Comparison of ENCODE assay signal across 9 mouse cellular contexts in the genomic region with DNA sequence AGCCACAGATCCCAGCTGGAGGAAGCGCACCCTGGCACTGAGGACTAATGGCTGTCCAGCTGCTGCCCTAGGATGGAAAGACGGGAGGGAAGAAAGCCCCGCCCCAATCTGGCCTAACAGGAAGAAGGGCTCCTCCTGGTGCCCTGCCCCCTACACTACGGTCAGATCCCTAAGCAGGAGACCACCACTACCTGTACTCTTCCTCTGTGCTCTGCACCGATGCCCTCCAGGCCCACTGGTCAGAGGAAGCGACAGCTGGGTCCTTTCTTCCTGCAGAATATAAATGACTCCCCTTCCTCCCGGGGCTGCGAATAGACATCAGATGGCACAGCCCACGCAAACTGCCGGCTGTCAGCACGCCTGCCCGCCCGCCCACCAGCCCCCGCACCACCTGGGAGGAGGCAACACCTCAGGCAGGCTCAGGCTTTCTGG. TPM values are rescaled to one million over a fixed set of nuclear protein-coding genes. Genes with fewer than 3 reads are reported as not detected.
DNase-seq lines count a peak whose midpoint lies in the region; ATAC-seq lines count a peak whose summit lies in the region.
"Had no signal": no experiment of that assay in that cellular context is flagged by ENCODE, and none has a peak within 500 bp of the region (broad histone marks: within the 10 kb centered on the region; RNA-seq: fewer than 3 reads in every experiment).

No protein-coding gene starts in this region.

- peak overlapping the region; percentile 30; the same call in 1 of the 2 replicates for H3K27ac ChIP-seq in kidney, embryonic 14.5 days (ENCODE audit: low read depth, low read length)
- peak overlapping the region; percentile 70 for H3K27ac ChIP-seq in embryonic facial prominence, embryonic 10.5 days (replicated peaks)
- peak overlapping the region; percentile 75 for H3K27ac ChIP-seq in hindbrain, embryonic 10.5 days
- peak overlapping the region; percentile 77 for H3K27ac ChIP-seq in midbrain, embryonic 12.5 days (replicated peaks)

- H3K4me3 ChIP-seq in kidney, embryonic 14.5 days (ENCODE audit: low read length): no peak overlapping the region
- H3K4me3 ChIP-seq in embryonic facial prominence, embryonic 10.5 days: peak overlapping the region; percentile 21; the same call in 1 of the 2 replicates
- peak overlapping the region; percentile 32 for H3K4me3 ChIP-seq in hindbrain, embryonic 10.5 days
- no peak overlapping the region for H3K4me3 ChIP-seq in midbrain, embryonic 12.5 days

- no peak for DNase-seq in kidney, adult 18-20 months
- peak; percentile 65 for DNase-seq in embryonic facial prominence, embryonic 10.5 days (ENCODE audit: low spot score)
- peak; percentile 63 for DNase-seq in hindbrain, embryonic 10.5 days (ENCODE audit: low spot score)
- peak; percentile 70 to 82 for DNase-seq in left cerebral cortex, adult 9 months (ENCODE audit: low spot score in 2 of 2)
- DNase-seq in telencephalon, adult 2 months (ENCODE audit: low read depth, low spot score): peak; percentile 84

- no peaks in the 10 kb centered on the region for H3K36me3 ChIP-seq in kidney, embryonic 14.5 days (ENCODE audit: control insufficient read depth, insufficient read depth, low read length)
- peaks cover 18% of the 10 kb centered on the region for H3K36me3 ChIP-seq in embryonic facial prominence, embryonic 10.5 days (replicated peaks)
- peaks cover 25% of the 10 kb centered on the region for H3K36me3 ChIP-seq in hindbrain, embryonic 10.5 days
- H3K36me3 ChIP-seq in midbrain, embryonic 12.5 days: peaks cover 17% of the 10 kb centered on the region; the same call in 1 of the 2 replicates

- ATAC-seq in kidney, embryonic 14.5 days (ENCODE audit: low FRiP score, low TSS enrichment): peak; percentile 74
- ATAC-seq in midbrain, embryonic 12.5 days (ENCODE audit: low FRiP score, low read depth): peak; percentile 35; the same call in 1 of the 2 replicates
- no peak for ATAC-seq in erythroblast, adult 5-6 weeks (replicated peaks; ENCODE audit: low FRiP score, poor library complexity, severe bottlenecking)

- peak overlapping the region; percentile 31 for H3K4me2 ChIP-seq in kidney, embryonic 14.5 days (replicated peaks; ENCODE audit: low read depth, low read length)
- H3K4me2 ChIP-seq in midbrain, embryonic 12.5 days (replicated peaks): peak overlapping the region; percentile 23

- no peak overlapping the region for H3K9ac ChIP-seq in kidney, embryonic 14.5 days (ENCODE audit: low read depth, low read length)
- no peak overlapping the region for H3K9ac ChIP-seq in midbrain, embryonic 12.5 days (replicated peaks)

- 2% methylated on average over 14 of the region's 14 CpGs for WGBS in kidney, embryonic 14.5 days
- WGBS in embryonic facial prominence, embryonic 10.5 days: 24% methylated on average over 14 of the region's 14 CpGs
- 25% methylated on average over 14 of the region's 14 CpGs for WGBS in hindbrain, embryonic 10.5 days
- WGBS in midbrain, embryonic 12.5 days: 25% methylated on average over 14 of the region's 14 CpGs

- H3K9me3 ChIP-seq in kidney, embryonic 14.5 days (ENCODE audit: control insufficient read depth, low read length): no peaks in the 10 kb centered on the region
- no peaks in the 10 kb centered on the region for H3K9me3 ChIP-seq in embryonic facial prominence, embryonic 10.5 days
- H3K9me3 ChIP-seq in hindbrain, embryonic 10.5 days: no peaks in the 10 kb centered on the region
- no peaks in the 10 kb centered on the region for H3K9me3 ChIP-seq in midbrain, embryonic 12.5 days

- no peaks in the 10 kb centered on the region for H3K27me3 ChIP-seq in kidney, embryonic 14.5 days (ENCODE audit: control insufficient read depth, insufficient read depth, low read length)
- no peaks in the 10 kb centered on the region for H3K27me3 ChIP-seq in embryonic facial prominence, embryonic 10.5 days (replicated peaks; ENCODE audit: low read depth, poor library complexity, severe bottlenecking)
- no peaks in the 10 kb centered on the region for H3K27me3 ChIP-seq in hindbrain, embryonic 10.5 days (ENCODE audit: insufficient read depth, poor library complexity, severe bottlenecking)
- H3K27me3 ChIP-seq in midbrain, embryonic 12.5 days: no peaks in the 10 kb centered on the region

- peaks cover 31% of the 10 kb centered on the region for H3K4me1 ChIP-seq in kidney, embryonic 14.5 days (ENCODE audit: control insufficient read depth, insufficient read depth, low read length)
- H3K4me1 ChIP-seq in embryonic facial prominence, embryonic 10.5 days: peaks cover 58% of the 10 kb centered on the region
- H3K4me1 ChIP-seq in hindbrain, embryonic 10.5 days (replicated peaks): peaks cover 56% of the 10 kb centered on the region
- H3K4me1 ChIP-seq in midbrain, embryonic 12.5 days: peaks cover 47% of the 10 kb centered on the region

RNA-seq across cellular contexts. Expression of a gene that starts 3.9 kb away (rescaled TPM):
- polyA plus RNA-seq in kidney, embryonic 14.5 days (2014; fragmentation: Nextera tagmentation; extraction: Ambion mirVana): 1.4 and 2.2 TPM in 2 replicates
- polyA plus RNA-seq in embryonic facial prominence, embryonic 10.5 days (2016; fragmentation: Nextera tagmentation; extraction: Ambion mirVana): 3.1 and 3.4 TPM in 2 replicates
- 5.2 TPM in 2 replicates for polyA plus RNA-seq in hindbrain, embryonic 10.5 days (2016; fragmentation: Nextera tagmentation; extraction: Ambion mirVana)
- polyA plus RNA-seq in midbrain, embryonic 12.5 days (2016; fragmentation: Nextera tagmentation; extraction: Ambion mirVana): 5.6 TPM in 2 replicates
- 0.63 and 1.3 TPM in 2 replicates for total RNA-seq in erythroblast, adult 5-6 weeks (2015; ENCODE audit: low replicate concordance)
- total RNA-seq in erythroblast, adult 5-6 weeks (2017; ENCODE audit: low replicate concordance): 1.1 and 1.7 TPM in 2 replicates

RNA-seq across cellular contexts. Expression of a gene that starts 10.9 kb away (rescaled TPM):
- polyA plus RNA-seq in kidney, embryonic 14.5 days (2014; fragmentation: Nextera tagmentation; extraction: Ambion mirVana): 3.0 and 3.7 TPM in 2 replicates
- 4.0 and 4.3 TPM in 2 replicates for polyA plus RNA-seq in embryonic facial prominence, embryonic 10.5 days (2016; fragmentation: Nextera tagmentation; extraction: Ambion mirVana)
- polyA plus RNA-seq in hindbrain, embryonic 10.5 days (2016; fragmentation: Nextera tagmentation; extraction: Ambion mirVana): 5.8 and 6.2 TPM in 2 replicates
- 7.5 and 9.3 TPM in 2 replicates for polyA plus RNA-seq in midbrain, embryonic 12.5 days (2016; fragmentation: Nextera tagmentation; extraction: Ambion mirVana)
- not detected in 2 replicates for total RNA-seq in erythroblast, adult 5-6 weeks (2015; ENCODE audit: low replicate concordance)
- total RNA-seq in erythroblast, adult 5-6 weeks (2017; ENCODE audit: low replicate concordance): 0.77 TPM in 1 of 2 replicates, not detected in the other

RNA-seq across cellular contexts. Expression of a gene that starts 13.7 kb away (rescaled TPM):
- 16.9 and 21.9 TPM in 2 replicates for polyA plus RNA-seq in kidney, embryonic 14.5 days (2014; fragmentation: Nextera tagmentation; extraction: Ambion mirVana)
- 23.9 and 25.8 TPM in 2 replicates for polyA plus RNA-seq in embryonic facial prominence, embryonic 10.5 days (2016; fragmentation: Nextera tagmentation; extraction: Ambion mirVana)
- polyA plus RNA-seq in hindbrain, embryonic 10.5 days (2016; fragmentation: Nextera tagmentation; extraction: Ambion mirVana): 24.2 and 26.8 TPM in 2 replicates
- 28.9 and 29.8 TPM in 2 replicates for polyA plus RNA-seq in midbrain, embryonic 12.5 days (2016; fragmentation: Nextera tagmentation; extraction: Ambion mirVana)
- total RNA-seq in erythroblast, adult 5-6 weeks (2015; ENCODE audit: low replicate concordance): 0.58 and 0.84 TPM in 2 replicates
- 0.56 and 1.4 TPM in 2 replicates for total RNA-seq in erythroblast, adult 5-6 weeks (2017; ENCODE audit: low replicate concordance)

RNA-seq across cellular contexts. Expression of a gene that starts 29.4 kb away (rescaled TPM):
- polyA plus RNA-seq in kidney, embryonic 14.5 days (2014; fragmentation: Nextera tagmentation; extraction: Ambion mirVana): 2.9 and 4.7 TPM in 2 replicates
- polyA plus RNA-seq in embryonic facial prominence, embryonic 10.5 days (2016; fragmentation: Nextera tagmentation; extraction: Ambion mirVana): 0.55 and 0.95 TPM in 2 replicates
- polyA plus RNA-seq in hindbrain, embryonic 10.5 days (2016; fragmentation: Nextera tagmentation; extraction: Ambion mirVana): 1.0 TPM in 2 replicates
- 1.3 and 2.0 TPM in 2 replicates for polyA plus RNA-seq in midbrain, embryonic 12.5 days (2016; fragmentation: Nextera tagmentation; extraction: Ambion mirVana)
- total RNA-seq in erythroblast, adult 5-6 weeks (2015; ENCODE audit: low replicate concordance): not detected in 2 replicates
- not detected in 2 replicates for total RNA-seq in erythroblast, adult 5-6 weeks (2017; ENCODE audit: low replicate concordance)

RNA-seq across cellular contexts. Expression of a gene that starts 42.4 kb away (rescaled TPM):
- polyA plus RNA-seq in kidney, embryonic 14.5 days (2014; fragmentation: Nextera tagmentation; extraction: Ambion mirVana): 0.09 and 0.18 TPM in 2 replicates
- 0.30 and 0.36 TPM in 2 replicates for polyA plus RNA-seq in embryonic facial prominence, embryonic 10.5 days (2016; fragmentation: Nextera tagmentation; extraction: Ambion mirVana)
- 0.95 and 1.4 TPM in 2 replicates for polyA plus RNA-seq in hindbrain, embryonic 10.5 days (2016; fragmentation: Nextera tagmentation; extraction: Ambion mirVana)
- 0.80 and 1.0 TPM in 2 replicates for polyA plus RNA-seq in midbrain, embryonic 12.5 days (2016; fragmentation: Nextera tagmentation; extraction: Ambion mirVana)
- not detected in 2 replicates for total RNA-seq in erythroblast, adult 5-6 weeks (2015; ENCODE audit: low replicate concordance)
- not detected in 2 replicates for total RNA-seq in erythroblast, adult 5-6 weeks (2017; ENCODE audit: low replicate concordance)
- total RNA-seq: heart, postnatal 10 days had no signal

Comparison
In these comparisons a context has a peak if more than half of its experiments do, and no peak if none do; other contexts are left out.
1. H3K4me3 ChIP-seq: peak in embryonic facial prominence, embryonic 10.5 days (single experiment) and hindbrain, embryonic 10.5 days (single experiment); none in kidney, embryonic 14.5 days (single experiment) and midbrain, embryonic 12.5 days (single experiment).
2. Peak in every context shown above with its lines, with median percentiles within 50 percentile points of each other: H3K27ac ChIP-seq.